Mouse (Mus musculus): Measurements from ENCODE around the gene Cadm1.

Cadm1 gene

GRCm38 (mm10) chr9:47805658-47806057, 275.7 kb downstream of the Cadm1 start:
- no peak for DNase-seq

GRCm38 (mm10) chr9:47825668-47826067, 295.7 kb downstream of the Cadm1 start:
- DNase-seq, result no peak

DNA sequence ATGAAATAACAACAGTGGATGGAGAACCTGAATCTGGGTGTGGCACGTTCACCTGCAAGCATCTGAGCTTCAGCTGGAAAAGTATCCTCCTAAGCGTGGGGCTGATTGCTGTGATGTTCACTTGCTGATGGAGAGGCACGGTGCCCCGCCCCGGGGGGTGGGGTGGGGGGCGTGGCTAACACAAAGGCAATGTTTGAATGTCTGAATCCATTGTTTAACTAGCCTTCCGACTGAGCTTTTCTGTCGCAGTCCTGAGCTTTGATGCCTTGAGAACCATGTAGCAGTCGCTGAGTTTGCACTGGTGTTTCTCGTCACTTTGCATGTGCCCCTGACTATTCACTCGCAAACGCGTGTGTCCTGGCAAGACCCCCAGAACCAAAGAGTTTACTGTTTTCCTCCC, 298.8 kb downstream of the Cadm1 start:
- DNase-seq, result peak in 1 of 2 experiments; percentile 10

GRCm38 (mm10) chr9:47829204-47829603, 299.2 kb downstream of the Cadm1 start:
- no peak for DNase-seq

- DNase-seq, result no peak
Observed at GRCm38 (mm10) chr9:47829846-47830245, 299.9 kb downstream of the Cadm1 start.

- no peak for DNase-seq
Observed at GRCm38 (mm10) chr9:47831412-47831811, 301.4 kb downstream of the Cadm1 start.

GRCm38 (mm10) chr9:47838170-47838569, 308.2 kb downstream of the Cadm1 start:
- DNase-seq, result no peak

DNA sequence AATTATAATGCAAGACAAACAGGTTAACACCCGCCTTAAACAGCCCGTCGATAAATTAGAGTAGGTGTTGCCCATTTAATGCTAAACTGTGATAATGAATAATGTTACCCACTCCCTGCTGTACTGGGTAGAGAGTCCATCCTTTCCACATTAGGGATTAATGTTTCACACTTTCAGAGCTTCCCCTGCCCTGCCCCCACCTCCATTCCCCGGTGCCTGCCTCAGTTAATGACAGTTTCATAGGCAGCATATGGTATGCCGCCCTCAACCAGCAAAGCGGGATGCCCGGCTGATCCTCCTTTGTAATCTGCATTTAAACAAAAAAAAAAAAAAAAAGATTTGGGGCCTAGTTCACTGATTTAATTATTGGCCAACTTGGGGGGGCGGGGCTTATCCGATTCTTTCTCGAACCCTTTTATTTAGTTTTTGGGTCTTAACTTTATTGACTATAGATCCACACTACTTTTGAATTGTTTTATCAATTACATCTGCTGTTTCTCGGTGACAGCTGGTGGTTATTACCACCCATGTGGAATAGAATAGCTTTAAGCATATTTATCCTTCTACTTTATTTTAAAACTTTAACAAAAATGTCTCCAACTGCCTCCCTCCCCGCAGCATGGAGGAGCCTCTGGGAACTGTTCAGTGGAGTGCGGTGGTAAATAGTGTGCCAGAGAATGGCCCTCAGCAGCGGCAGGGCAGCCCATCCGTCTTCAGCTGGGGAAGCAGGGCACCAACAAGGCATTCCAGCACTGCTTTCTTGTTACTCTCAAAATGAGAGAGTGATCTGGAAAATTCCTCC, 309.1 kb downstream of the Cadm1 start:
- no peak for DNase-seq

GRCm38 (mm10) chr9:47839692-47840025, 309.7 kb downstream of the Cadm1 start:
- no peak for DNase-seq

DNA sequence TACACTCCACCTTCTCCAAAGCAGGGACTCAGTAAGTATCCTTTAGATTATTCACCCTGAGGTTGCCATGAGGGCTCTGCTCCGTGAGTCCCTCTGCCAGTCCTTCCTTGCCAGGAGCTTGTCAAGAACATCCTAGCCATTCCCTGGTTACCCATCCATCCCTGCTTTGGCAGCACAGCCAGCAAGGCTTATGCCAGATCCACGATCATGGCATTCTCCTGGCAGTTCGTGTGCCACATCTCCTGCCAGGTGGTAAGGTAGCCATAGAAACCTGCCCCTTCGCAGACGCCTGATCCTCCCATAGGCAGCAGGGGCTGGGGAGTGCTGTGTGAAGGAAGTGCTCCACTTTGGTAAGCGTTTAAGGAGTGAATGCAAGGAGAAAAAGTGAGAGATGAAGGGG, 313.4 kb downstream of the Cadm1 start:
- no peak for DNase-seq

DNA sequence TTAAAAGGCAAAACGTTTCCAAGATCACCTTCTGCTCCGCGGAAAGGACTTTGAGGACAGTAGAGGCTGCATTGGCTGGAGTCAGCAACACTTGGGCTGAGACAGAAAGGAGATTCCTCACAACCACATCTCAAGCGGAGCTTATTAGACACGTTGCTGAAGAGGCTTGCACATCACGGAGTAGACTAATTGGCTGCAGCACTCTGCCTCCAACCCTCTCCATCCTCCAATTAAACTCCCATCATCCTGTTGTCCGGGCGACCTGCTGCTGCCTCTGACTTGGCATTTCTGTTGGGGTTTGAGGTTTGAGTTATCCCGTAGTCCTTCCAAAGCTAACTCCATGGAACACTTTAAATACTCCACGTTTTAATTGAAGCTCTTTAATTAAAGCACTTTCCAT, 316.3 kb downstream of the Cadm1 start:
- DNase-seq, result no peak

DNA sequence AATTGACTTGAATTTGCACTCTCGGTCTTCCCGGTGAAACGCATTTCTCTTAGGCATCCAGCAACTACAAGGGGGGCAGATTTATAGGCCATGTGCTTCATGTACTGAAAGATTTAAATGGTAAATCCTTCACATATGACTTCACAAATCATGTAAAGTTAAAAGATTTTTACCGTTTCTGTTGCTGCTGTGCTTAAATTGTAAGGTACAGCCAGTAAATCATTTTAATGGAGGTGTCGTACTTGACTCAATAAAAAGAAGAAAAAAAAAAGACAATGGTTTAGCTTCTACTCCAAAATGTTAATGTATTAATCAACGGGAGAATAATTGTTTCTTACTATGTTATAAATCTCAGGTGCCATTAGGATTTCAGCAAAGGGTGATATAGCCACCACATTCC, 317.0 kb downstream of the Cadm1 start:
- DNase-seq, result no peak

DNA sequence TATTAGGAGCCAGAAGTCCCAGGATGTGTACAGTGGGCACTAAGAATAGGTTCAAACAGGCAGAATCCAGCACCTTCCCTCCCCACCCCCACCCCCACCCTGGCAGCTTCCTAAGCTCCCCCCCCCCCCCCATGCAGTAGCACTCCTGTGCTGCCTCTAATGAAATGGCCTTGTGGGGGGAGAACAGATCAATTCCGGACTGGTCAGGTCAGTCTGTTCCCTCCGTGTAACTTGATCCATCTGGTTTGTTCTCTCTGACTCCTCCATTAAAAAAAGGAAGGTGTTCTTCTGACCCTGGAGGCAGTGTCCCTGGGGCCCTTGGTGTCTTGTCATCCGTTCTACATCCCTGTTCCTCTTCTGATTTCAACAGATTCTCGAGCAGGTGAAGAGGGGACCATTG, 317.8 kb downstream of the Cadm1 start:
- DNase-seq, result no peak

DNA sequence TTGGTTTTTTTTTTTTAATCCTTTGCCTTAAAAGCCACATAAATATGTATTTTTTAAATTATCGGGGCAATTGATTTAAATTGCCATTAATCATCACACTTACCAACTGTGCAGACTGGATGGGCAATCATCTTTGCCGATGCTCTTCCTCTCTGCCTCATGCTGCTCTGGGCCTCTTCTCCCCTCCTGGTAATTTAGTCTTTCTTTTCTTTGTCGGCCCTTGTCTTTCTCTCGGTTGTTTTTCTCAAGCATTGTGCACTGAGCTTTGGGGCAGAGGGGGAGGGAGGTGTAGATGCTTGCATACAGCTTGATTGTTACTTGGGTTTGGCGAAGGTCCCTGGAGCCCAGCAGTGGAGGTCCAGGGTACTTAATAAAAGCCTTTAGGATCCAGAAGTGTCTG, 318.8 kb downstream of the Cadm1 start:
- no peak for DNase-seq

DNA sequence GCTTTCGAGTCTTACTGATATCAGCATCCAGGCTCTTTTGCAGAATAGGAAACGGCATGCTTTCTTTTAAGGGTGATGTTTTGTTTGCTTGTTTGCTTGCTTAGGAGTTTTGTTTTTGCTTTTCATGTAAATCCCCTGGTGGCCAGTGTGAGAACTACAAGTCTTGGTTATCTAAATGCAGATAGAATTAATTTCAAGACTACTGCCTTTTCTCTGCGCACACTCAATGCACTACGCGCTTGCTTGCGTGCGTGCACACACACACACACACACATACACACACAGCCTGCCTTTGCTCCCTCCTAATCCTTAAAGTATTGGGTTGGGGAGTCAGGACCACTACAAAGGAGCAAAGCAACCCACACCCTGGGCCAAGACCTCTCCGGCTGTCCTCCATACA, 326.3 kb downstream of the Cadm1 start:
- DNase-seq, result no peak

GRCm38 (mm10) chr9:47857235-47857634, 327.3 kb downstream of the Cadm1 start:
- no peak for DNase-seq

GRCm38 (mm10) chr9:47858134-47858533, 328.2 kb downstream of the Cadm1 start:
- no peak for DNase-seq

- no peak for DNase-seq
Observed at GRCm38 (mm10) chr9:47858778-47859395, 328.9 kb downstream of the Cadm1 start.

DNA sequence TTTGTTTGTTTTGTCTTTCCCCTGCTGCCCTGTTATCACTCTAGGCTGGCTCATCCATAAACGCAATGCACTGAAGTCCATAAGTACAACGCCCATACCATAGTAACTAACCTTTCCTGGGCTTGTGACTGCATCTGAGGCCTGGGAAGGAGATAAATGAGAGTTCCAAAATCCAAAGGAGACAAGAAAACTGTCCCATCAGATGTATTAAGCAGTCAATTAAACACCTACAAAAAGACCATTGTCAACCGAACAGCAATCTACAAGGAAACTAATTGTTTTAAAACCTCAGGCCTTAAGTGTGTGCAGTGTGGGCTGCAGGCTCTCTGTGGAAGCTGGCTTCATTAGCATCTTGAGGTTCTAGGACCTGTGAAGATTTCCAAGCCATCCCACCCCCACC, 331.0 kb downstream of the Cadm1 start:
- no peak for DNase-seq

DNA sequence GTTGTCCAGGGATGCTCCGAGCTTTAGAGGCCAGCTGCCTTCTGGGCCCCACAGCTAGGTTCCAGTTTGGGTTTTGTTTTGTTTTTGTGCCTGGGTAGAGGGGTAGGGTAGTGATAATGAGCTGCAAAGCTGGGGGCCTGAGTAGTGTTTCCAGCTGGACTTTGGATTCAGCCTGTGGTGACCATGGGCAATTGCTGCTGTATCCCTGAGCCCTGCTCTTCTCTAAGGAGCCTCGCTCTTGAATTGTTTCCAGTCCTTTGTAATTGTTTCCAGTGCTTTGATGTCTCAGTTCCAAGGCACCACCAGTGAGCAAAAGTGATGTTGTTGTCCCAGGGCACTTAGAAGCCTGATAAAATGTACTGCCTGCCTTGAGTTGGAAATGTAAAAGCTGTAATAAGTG, 331.8 kb downstream of the Cadm1 start:
- no peak for DNase-seq

- DNase-seq, result no peak
Observed at GRCm38 (mm10) chr9:47866001-47866400, 336.0 kb downstream of the Cadm1 start.

DNA sequence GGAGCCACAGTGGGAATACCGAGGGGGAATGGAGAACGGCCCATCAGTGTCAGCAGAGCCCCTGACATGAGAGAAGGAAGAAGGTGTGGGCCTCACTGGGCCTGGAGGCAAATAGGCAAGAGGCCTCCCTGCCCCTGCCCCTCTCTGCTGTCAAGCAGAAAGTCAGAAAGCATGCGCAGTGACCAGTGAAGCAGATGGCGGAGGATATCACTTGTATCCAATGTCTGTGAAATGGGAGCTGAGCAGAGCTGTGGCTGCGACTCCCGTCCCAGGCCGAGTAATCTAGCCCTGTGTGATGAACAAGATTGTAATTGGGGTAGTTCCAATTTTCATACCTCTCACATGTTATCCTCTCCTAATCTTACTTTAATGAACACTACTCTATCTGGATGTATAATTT, 337.5 kb downstream of the Cadm1 start:
- DNase-seq, result no peak

DNA sequence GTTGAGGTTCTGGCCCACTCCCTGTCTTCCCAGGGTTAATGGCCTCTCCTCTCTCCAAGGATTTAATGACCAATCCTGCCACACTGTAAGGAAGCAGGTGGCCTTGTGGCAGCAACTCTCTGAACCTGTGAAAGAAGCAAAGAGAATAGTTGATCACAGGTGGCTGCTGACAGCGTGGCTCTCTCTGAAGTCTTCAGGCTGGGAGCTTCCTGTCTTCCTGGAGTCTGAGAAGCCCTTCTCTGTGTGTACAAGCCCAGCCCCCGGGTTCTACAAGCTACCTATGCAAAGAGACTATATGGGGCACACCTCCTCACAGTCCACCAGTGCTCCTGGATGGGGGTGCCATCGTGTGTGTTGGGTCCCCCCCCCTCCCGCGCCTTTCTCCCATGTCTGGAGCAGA, 339.7 kb downstream of the Cadm1 start:
- DNase-seq, result peak; percentile 25 to 56

- DNase-seq, result no peak
Observed at GRCm38 (mm10) chr9:47876557-47877206, 346.7 kb downstream of the Cadm1 start.
